Mouse (Mus musculus): ENCODE data around the gene Hk1. TPM values are rescaled to one million over a fixed set of nuclear protein-coding genes. Genes with fewer than 3 reads are reported as not detected.
"Not testable (repeated sequence)": the region's sequence is repeated elsewhere in the genome, so short reads cannot be mapped to it uniquely, and the experiment has no call there.

Hk1 gene
- total RNA-seq, 4 experiments from 2014 or later, result 306 to 330 (median 314) TPM

DNA sequence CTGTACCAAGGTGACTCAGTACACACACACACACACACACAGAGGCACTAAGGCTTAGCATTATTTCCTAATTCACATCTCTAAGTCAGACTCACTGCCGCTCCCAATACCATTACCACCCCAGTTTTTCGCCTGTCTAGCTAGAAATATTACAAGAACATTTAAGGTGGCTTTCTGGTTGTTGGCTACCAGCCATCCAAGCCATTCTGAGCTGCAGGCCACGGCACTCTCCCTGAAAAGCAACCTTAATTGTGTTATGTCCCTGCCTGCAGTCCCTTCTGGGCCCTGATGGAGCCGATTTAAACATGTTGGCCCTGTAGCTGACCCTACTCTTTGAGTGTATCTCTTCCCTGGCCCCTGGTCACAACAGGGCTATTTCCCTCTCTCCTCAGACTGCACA lies 37.8 kb downstream of the Hk1 start:
- no peak for DNase-seq (ENCODE audit: low spot score in 2 of 2)

DNA sequence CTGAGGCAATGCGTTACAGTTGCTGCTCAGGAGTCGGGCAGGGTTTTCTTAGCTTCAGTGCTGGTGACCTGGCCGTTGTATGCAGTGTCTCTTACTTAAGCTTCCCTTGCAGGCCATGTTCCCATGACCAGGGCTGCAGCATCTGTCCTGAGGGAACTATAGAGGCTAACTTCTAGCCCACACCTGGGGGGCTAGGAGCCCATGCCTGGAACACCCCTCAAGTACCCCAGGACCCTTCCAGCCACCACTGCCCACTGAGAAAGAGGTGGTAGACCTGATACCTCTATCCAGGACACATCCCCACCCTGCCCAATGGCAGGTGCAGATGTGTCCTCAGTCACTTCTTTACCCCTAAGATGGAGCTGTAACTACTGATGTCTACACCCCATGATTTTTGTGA lies 38.7 kb downstream of the Hk1 start:
- no peak for DNase-seq (ENCODE audit: low spot score in 2 of 2)

DNA sequence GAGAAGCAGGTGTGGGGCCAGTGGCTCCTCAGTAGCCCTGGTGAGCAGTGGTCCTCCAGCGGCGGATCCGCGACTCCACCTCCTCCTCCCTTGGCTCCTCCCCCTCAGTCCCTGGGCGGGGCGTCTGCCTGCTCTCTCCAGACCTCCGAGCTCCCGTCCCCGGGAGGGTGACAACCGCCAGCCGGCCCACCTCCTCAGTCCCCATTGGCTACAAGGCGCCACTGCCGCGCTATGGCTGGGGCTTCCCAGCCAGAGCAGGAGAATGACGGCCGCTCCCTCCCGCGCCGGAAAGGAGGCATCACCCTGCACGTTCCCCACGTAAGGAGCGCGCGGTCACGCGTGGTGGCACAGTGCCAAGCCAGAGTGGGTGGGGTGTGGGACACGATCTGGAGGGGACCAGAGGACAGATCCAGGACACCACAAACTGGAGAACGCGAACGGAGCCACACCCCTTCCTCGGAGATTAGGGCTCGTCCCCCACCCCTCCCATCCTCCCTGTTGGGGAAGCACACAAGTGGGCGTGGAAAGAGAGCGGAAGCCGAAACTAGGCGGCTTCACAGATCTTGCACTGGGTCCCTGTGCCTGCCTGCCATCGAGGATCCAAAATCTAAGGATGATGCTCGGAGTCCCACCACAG lies 39.5 kb downstream of the Hk1 start:
- peak; percentile 96 to 97 for DNase-seq (ENCODE audit: low spot score in 2 of 2)

DNA sequence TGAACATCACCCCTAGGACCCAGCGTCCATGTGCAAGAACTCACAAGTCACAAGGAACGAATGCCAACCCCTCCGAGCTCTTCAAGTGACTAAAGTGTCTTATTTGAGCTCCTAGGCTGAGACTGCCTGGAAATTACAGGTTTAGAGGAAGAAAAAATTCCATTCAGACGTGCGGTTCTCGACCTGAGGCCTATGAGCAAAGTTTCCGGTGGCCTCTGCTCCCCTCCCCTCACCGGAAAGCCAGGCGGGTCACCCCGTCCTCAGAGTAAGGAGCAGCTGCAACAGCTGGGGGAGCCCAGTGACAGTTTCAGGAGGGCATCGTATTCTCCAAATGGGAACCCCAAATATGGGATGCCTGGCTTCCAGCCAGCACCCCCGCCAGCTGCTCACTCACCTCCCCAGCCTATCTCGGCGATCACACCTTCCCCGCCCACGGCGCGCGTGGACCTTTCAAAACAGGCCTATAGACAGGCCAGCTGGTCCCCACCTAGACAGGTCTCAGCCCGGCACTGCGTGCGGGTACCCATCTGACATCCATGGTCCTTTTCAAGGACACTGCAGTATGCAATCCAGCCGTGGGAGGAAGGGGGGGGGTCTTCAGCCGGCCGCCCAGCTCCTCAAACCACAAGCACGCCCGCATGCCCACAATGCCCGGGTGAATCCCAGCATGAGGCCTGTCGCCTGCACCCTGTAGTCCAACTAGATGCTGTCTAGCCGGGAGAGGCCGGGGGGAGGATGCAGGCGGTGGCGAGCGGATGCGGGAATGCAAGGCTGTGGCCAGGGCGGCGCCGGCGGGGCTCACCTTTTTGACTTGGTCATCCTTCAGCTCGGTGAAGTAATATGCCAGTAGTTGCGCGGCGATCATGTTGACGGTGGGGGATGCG lies 40.3 kb downstream of the Hk1 start:
- no peak for DNase-seq (ENCODE audit: low spot score in 2 of 2)

DNA sequence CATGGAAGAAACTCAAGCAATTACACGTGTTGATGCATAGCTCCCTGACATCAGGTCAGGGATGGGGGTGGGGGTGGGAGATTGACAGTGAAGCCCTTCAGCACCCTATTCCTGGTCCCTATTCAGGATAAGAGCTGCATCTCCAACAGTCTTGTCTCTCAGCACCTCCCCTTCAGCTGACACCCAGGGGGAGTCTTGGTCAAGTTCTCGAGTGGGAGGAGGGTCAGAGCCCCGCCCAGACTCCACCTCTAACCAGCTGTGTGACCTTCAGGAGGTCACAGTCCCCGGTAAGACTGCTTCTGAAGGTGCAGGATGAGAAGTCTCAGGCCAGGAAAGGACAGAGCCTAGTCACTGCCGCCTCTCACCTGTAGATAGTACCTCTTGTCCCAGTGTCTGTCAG lies 41.1 kb downstream of the Hk1 start:
- no peak for DNase-seq (ENCODE audit: low spot score in 2 of 2)

DNA sequence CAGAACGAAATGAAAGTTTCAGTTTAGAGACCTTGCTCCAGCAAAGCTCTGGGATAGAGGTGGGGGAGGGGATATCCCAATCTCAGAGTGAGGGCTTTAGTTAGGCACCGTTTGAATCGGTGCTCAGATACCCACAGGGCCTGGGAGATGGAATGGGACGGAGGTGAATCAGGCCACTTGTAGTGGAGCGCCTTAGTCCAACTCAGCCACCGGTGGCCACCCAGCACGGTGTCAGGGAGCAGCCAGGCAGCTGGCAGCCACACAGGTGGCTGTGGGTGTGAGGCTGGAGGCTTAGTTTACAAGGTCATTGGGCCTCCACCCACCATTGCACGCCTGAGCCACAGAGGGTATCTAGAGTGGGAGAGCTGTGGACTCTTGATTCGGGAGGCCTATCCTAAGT lies 41.5 kb downstream of the Hk1 start:
- no peak for DNase-seq (ENCODE audit: low spot score in 2 of 2)

DNA sequence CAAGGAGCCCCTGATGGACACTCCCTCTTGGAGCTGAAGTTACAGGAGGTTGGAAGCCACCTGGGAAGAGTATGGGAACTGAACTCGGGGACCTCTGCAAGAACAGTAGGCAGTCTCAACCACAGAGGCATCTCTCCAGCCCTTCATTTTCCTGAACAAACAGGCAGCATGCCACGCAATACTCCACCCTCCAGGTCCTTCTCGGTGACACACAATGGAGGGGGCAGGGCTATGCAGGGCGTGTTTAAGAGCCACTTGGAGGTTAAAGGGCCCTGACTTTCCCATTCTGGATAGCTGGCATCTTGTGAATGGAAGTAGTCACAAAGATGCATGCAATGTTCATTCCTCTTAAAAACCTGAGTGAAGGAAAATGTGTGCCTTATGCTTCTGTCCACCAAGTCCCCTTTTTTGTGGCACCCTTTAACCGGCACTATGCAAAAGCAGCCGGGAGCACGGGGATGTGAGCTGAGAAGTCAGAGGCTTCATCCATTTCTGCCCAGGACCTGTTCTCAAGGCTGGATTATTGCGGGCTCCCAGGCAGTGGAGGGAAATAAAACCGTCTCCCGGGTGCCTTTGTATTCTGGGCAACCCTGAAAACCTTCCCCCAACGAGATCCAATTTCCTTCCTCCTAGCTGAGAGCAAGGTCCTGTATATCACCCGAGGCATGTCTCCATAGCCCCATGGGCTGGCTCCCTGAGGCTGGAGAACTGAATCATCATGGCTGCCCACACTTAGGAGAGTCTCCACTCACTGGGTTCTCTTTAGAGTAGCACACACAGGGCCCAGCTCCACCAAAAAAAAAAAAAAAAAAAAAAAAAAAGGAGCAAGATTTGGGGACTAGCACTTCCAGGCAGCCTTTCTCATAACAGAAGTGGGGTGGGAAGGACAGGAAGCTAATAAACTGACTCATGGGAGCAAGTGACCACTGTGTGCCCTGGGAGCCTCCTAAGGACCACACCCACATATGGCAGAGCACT lies 42.8 kb downstream of the Hk1 start:
- DNase-seq (ENCODE audit: low spot score in 2 of 2), result no peak

DNA sequence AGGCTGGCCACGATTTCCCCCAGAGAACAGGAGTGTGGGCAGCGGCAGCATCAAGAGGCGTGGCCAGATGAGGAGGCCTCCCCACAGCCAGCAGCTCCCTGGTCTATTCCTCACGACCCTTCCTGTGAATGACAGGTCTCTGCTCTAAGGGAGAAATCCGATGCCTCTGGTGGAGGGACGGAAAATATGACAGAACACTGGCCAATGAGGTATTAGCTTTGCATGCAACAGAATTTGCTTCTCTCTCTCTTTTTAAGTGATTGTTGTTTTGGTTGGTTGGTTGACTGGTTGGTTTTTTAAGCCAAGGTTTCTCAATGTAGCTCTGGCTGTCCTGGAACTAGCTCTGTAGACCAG lies 44.3 kb downstream of the Hk1 start:
- DNase-seq (ENCODE audit: low spot score in 2 of 2), result no peak

DNA sequence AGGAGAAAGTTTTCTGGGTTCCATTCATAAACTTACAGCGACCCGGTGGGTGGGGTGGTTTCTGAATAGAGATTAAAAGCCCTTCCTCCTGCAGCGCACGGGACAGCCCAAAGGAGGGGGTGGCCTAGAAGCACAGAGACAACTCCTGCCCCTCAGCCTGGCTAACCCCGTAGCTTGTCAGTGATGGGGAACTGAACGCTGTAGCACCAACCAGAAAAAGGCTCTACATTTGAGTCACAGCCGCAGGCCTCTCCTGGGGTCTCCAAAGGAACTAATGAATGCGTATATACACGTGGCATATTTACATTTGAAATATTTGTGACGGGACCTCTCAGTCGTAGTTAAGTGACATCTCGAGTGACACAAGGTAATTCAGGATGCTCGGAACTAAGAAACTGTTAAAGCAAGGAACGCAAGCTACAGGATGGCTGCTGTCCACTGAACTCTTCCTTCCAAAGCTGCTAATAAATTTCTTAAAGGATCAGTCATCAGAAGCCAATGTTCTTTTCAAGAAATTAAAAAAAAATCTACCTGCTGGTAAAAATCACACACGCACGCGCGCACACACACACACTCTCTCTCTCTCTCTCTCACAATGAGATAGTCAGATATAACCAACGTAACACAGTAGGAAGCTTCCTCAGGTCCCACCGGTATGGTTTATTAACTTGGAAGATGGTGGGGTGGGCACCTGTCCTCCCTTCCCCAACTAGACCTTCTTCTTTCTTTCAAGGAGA lies 44.9 kb downstream of the Hk1 start:
- no peak for DNase-seq (ENCODE audit: low spot score in 2 of 2)

DNA sequence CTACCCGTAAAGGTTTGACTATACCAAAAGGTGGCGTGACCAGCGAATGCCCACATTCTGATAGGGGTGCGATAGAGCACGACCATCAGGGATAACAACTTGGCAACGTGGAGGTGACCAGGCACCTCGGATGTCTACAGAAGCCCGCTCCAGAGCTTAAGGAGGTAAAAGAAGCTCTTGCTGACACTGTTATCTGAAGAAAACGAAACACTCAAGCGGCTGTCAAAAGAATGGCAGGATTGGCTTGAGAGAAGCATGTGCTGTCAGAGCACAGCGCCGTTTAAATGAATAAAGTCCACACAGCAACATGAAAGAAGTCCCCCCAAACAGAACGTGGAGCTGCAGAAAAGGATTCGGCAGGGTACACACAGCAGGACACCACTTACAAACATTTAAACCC lies 46.4 kb downstream of the Hk1 start:
- no peak for DNase-seq (ENCODE audit: low spot score in 2 of 2)

DNA sequence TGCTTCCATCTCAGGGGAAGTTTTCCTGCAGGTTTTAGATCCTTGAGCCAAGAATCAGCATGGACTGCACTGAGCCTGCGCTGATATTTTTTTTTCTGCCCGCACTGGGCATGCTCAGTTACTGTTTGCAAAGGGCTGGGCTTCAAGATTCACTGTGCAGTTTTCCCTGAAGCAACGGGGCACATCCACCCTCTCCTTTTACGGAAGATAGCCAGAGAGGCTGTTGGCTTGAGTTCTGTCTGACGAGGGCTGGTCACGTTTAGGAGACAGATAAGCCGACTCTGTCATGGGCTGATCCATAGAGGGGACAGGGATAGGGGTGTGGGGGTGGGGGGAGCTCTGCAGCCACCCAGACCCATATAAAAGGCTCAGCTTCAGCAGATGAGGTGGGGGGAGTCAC lies 47.2 kb downstream of the Hk1 start:
- DNase-seq (ENCODE audit: low spot score in 2 of 2), result peak in 1 of 2 experiments; percentile 62

DNA sequence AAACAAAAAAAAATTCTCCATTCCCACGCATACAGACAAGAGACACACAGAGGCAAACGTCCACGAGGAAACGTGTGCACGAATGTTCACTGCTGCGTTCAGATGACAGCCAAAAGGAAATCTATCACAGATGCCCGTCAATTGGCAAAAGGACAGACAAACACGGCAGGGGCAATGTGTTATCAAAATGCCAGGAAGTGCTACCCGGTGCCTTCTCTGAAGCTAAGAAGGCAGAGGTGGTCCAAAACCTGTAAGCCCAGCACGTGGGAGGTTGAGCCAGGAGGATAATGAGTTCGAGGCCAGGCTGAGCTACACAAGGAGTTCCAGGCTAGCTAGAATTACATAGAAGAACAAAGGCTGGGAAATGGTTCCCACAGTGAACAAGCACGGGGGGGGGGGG lies 47.9 kb downstream of the Hk1 start:
- DNase-seq (ENCODE audit: low spot score in 2 of 2), result no peak

DNA sequence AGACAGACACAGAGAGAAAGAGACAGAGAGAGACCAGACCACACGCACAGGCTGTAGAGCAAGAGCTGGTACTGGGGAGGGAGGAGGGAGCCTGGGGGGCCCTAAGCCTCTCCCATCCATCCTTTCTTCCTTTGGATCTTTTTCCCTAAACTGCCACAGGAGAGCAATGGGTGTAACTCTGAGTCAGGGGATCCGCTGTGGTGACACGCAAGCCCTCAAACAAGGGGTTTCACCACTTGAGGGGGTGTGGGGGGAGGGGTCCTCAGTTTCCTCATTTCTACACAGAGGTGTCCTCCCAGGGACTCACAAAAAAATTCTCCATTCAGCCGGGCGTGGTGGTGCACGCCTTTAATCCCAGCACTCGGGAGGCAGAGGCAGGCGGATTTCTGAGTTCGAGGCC lies 48.4 kb downstream of the Hk1 start:
- DNase-seq (ENCODE audit: low spot score in 2 of 2), result no peak

DNA sequence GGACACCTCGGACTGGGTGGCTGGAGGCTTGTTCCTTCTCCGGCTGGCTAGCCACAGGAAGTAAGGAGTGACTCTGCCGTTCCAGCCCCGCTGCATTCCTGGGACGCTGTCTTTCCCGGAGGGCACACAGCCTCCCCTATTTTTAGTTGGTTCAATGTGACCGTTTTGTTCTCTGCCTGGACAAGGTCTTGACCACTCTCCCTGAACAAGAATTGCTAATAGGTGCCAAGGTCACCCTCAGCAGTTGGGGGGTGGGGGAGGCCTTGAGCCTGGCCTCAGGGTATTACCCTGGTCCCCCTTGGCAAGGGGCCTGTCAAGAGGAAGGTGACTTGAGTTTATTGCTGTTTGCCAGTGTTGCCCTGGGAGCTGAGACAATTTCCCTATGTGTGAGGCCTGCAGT lies 49.9 kb downstream of the Hk1 start:
- no peak for DNase-seq (ENCODE audit: low spot score in 2 of 2)

DNA sequence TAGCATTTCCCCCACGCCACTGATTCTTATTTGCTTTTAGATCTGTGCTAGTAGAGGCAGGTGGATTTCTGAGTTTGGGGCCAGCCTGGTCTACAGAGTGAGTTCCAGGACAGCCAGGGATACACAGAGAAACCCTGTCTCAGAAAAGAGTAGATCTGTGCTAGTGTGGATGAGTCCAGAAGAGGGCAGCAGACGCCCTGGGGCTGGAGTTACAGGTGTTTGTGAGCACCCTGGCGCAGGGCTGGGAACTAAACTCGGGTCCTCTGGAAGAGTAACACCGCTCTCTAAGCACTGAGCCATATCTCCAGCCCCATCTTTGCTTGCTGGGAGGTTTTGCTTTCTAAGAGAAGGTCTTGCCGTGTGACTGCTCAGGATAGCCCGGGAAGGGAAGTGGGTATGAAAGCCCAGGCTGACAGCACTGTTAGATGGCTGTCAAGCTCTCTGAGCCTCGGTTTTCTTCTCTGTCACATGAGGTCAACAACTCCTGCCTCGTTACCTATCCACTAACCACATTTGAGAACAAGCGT lies 50.8 kb downstream of the Hk1 start:
- no peak for DNase-seq (ENCODE audit: low spot score in 2 of 2)

DNA sequence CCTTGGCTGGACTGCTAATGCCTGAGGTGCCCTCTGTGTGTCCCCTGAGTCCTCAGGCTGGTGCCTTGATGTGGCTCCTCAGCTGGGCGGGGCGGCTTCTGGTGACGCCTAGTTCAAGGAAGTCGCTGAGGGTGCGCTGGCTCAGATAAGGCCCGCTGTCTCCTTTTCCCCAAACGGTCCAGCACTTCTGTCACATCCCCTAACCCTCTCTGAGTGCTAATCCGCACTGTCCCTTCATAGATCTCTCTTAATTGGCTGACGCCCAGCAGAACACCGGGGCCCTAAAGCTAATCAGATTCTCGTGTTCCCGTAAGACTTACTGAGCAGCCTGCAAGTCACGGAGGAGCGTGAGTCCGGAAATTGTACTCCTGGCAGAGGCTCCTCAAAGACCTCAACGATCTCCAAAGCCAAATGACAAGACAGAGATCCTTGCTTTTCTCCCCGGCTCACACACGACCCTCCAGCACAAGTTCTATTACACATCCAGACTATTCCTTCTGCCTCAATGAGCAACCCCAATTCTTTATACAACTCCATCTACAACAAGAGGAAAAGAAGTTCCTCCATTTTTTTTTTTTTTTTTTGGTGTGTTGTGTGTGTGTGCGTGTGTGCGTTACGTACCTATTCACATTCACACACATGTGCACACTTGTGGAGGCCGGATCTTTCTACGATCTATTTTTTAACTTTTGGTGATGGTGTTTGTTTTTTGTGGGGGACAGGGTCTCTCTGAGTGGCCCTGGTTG lies 52.0 kb downstream of the Hk1 start:
- DNase-seq (ENCODE audit: low spot score in 2 of 2), result no peak

DNA sequence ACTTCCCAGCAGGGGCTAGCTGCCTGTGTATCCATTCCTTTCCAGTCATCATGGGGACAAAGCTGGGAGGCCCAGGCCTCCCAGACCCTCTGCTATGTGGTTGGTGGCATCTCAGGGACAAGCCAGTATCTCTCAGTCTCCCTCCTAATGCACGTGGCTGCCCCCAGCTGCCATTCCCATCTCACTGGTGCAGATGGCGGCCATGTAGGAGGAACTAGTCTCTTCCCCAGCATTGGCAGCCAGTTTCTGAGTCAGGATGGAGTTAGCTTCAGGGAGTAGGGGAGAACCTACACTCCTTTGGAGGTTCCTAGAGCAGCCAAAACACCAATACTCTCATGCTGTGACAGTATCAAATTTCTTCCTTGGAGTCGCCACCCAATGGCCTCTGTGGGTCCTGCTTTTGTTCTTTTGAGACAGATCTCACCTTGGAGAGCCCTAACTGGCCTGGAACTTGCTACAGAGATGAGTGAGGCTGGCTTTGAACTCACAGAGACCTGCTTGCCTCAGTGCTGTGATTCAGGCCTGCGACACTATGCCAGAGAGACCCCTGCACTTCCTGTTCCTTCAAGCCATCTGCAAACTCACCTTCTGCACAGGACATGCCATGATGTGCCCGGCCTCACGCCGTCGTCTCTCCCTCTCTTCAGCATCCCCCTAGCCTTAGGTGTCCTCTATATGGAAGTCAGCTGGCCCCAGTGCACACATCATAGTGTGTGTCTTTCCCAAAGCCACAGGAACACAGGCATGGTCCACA lies 52.7 kb downstream of the Hk1 start:
- DNase-seq (ENCODE audit: low spot score in 2 of 2), result no peak

DNA sequence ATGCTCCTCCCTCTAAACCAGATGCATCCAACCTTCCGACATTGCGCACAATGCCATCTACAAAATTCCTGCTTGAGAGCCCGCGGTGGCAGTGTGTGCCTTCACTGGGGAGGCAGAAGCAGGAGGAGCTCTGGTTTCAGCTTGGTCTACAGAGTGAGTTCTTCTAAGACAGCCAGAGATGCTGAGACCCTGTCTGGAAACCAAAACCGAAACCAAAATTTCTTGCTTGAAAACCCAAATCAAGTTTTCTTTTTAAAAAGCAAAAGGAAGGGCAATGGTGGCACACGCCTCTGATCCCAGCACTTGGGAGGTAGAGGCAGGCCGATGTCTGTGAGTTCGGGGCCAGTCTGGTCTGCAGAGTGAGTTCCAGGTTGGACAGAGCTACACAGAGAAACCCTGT lies 53.7 kb downstream of the Hk1 start:
- DNase-seq (ENCODE audit: low spot score in 2 of 2), result no peak

DNA sequence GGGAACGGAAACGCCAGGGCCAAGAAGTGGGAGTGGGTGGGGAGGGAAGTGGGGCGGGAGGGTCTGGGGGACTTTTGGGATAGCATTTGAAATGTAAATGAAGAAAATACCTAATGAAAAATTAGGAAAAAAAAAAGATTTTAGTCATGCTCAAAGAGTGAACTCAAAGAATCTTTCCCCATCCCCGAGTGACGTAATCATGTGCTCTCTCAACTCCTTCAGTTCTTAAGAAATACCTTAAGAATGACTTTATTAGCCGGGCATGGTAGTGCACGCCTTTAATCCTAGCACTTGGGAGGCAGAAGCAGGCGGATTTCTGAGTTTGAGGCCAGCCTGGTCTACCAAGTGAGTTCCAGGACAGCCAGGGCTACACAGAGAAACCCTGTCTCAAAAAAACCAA lies 56.9 kb downstream of the Hk1 start:
- DNase-seq (ENCODE audit: low spot score in 2 of 2), result not testable (repeated sequence)

DNA sequence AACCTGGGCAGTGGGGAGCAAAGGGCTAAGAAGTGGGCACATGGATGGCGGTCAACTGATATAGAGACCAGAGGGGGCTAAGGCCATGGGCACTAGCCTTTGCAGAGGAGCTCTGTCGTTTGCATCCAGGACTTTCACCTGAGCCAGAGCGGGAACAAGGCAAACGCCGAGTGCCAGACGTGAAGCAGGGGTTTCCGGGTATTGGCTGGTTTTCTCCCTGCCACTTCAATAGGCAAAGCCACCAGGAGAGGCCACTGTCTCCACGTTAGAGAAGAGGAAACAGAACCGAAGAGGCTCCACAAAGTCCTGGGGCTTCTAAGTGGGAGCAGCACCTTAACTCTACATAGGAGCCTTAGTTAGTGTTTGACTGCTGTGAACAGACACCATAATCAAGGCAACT lies 58.3 kb downstream of the Hk1 start:
- DNase-seq (ENCODE audit: low spot score in 2 of 2), result no peak
